Mouse (Mus musculus) c-Kit-negative CD71-positive TER-119-positive erythroid progenitor cells, embryonic 14.5 days (primary cell): Measurements from ENCODE around the gene Becn1.
"Not testable (repeated sequence)": the region's sequence is repeated elsewhere in the genome, so short reads cannot be mapped to it uniquely, and the experiment has no call there.

Experiments
- DNase-seq: peaks from one replicate; pipeline ENCODE4 v3.0.0-alpha.2; 2013; ENCODE audit warnings: low read depth, low spot score

Becn1 gene

GRCm38 (mm10) chr11:101302004-101302798 lies at the start of gene Becn1:
Gene Becn1 (minus strand): TSS chr11:101302286.
- DNase-seq, result peak; percentile 92

GRCm38 (mm10) chr11:101351721-101352111 lies 49.6 kb upstream of the Becn1 start:
- no peak for DNase-seq

- no peak for DNase-seq
These were observed 49.1 kb upstream of the Becn1 start for GRCm38 (mm10) chr11:101351100-101351720.

GRCm38 (mm10) chr11:101349216-101349615 lies 47.1 kb upstream of the Becn1 start:
- DNase-seq, result no peak

GRCm38 (mm10) chr11:101348774-101349173 lies 46.7 kb upstream of the Becn1 start:
- DNase-seq, result no peak

- DNase-seq, result no peak
These were observed 45.1 kb upstream of the Becn1 start for GRCm38 (mm10) chr11:101347083-101347775.

GRCm38 (mm10) chr11:101338123-101338760 lies 36.2 kb upstream of the Becn1 start:
- no peak for DNase-seq

GRCm38 (mm10) chr11:101335685-101336084 lies 33.6 kb upstream of the Becn1 start:
- no peak for DNase-seq

- DNase-seq, result no peak
These were observed 32.4 kb upstream of the Becn1 start for GRCm38 (mm10) chr11:101334516-101334915.

GRCm38 (mm10) chr11:101334023-101334422 lies 31.9 kb upstream of the Becn1 start:
- no peak for DNase-seq

- DNase-seq, result no peak
These were observed 30.5 kb upstream of the Becn1 start for GRCm38 (mm10) chr11:101332537-101332936.

GRCm38 (mm10) chr11:101330961-101331360 lies 28.9 kb upstream of the Becn1 start:
- DNase-seq, result not testable (repeated sequence)

GRCm38 (mm10) chr11:101330371-101330924 lies 28.4 kb upstream of the Becn1 start, which contains the start of gene Aoc3:
Gene Aoc3 (plus strand): TSS chr11:101330605.
- DNase-seq, result no peak

- no peak for DNase-seq
These were observed 27.0 kb upstream of the Becn1 start for GRCm38 (mm10) chr11:101328941-101329635.

- no peak for DNase-seq
These were observed 25.2 kb upstream of the Becn1 start for GRCm38 (mm10) chr11:101327311-101327710.

- no peak for DNase-seq
These were observed 24.1 kb upstream of the Becn1 start for GRCm38 (mm10) chr11:101326147-101326546.

GRCm38 (mm10) chr11:101325201-101325600 lies 23.1 kb upstream of the Becn1 start:
- not testable (repeated sequence) for DNase-seq

GRCm38 (mm10) chr11:101324763-101325162 lies 22.7 kb upstream of the Becn1 start, which contains the start of gene Aoc2:
Gene Aoc2 (plus strand): TSS chr11:101325063.
- no peak for DNase-seq

- DNase-seq, result no peak
These were observed 21.5 kb upstream of the Becn1 start for GRCm38 (mm10) chr11:101323609-101324008.

- no peak for DNase-seq
These were observed 14.4 kb upstream of the Becn1 start for GRCm38 (mm10) chr11:101316501-101316917.
